In genomic region chr5:131732631-131733323, GRCm38 (mm10) we compare ENCODE assay signal across 18 mouse cellular contexts.
A peak's percentile ranks its signal among the peaks of the same experiment; 100 is the strongest.
DNase-seq lines count a peak whose midpoint lies in the region; ATAC-seq lines count a peak whose summit lies in the region.
"Had no signal": no experiment of that assay in that cellular context is flagged by ENCODE, and none has a peak within 500 bp of the region (broad histone marks: within the 10 kb centered on the region; RNA-seq: fewer than 3 reads in every experiment).

No protein-coding gene starts in this region.

- no peaks in the 10 kb centered on the region for H3K36me3 ChIP-seq in kidney, embryonic 14.5 days (ENCODE audit: control insufficient read depth, insufficient read depth, low read length)
- H3K36me3 ChIP-seq in intestine, embryonic 16.5 days (ENCODE audit: control insufficient read depth, insufficient read depth, low read length) = no peaks in the 10 kb centered on the region
- H3K36me3 ChIP-seq: forebrain, embryonic 15.5 days; heart, embryonic 13.5 days; limb, embryonic 12.5 days; liver, embryonic 15.5 days; neural tube, embryonic 15.5 days had no signal

- no peak for DNase-seq in kidney, adult 9 months
- DNase-seq in urinary bladder, postnatal 25 days (ENCODE audit: low spot score) = peak; percentile 30
- no peak for DNase-seq in urinary bladder, postnatal 10 days (ENCODE audit: low spot score)
- no peak for DNase-seq in ovary, postnatal 14 days (ENCODE audit: low spot score)
- DNase-seq: B cell, adult 2 months; cerebellum, adult 8-10 months; heart, postnatal 36 days; right cerebral cortex, postnatal 4 days had no signal

- H3K27ac ChIP-seq in kidney, embryonic 14.5 days (ENCODE audit: low read depth, low read length) = no peak overlapping the region; the same call in 1 of the 2 replicates
- H3K27ac ChIP-seq in intestine, embryonic 16.5 days (ENCODE audit: low read length) = peak overlapping the region; percentile 73
- H3K27ac ChIP-seq: forebrain, embryonic 15.5 days; heart, embryonic 13.5 days; left cerebral cortex, adult 2 months; limb, embryonic 12.5 days; liver, embryonic 15.5 days; neural tube, embryonic 15.5 days had no signal

- no peak overlapping the region for H3K9ac ChIP-seq in kidney, embryonic 14.5 days (ENCODE audit: low read depth, low read length)
- no peak overlapping the region for H3K9ac ChIP-seq in intestine, embryonic 16.5 days (ENCODE audit: low read depth, low read length)
- H3K9ac ChIP-seq: forebrain, embryonic 15.5 days; heart, embryonic 13.5 days; limb, embryonic 12.5 days; liver, embryonic 15.5 days; neural tube, embryonic 15.5 days had no signal

- no peaks in the 10 kb centered on the region for H3K9me3 ChIP-seq in kidney, embryonic 14.5 days (ENCODE audit: control insufficient read depth, low read length)
- H3K9me3 ChIP-seq in intestine, embryonic 16.5 days (ENCODE audit: control insufficient read depth, low read length) = no peaks in the 10 kb centered on the region
- H3K9me3 ChIP-seq: forebrain, embryonic 15.5 days; heart, embryonic 13.5 days; limb, embryonic 12.5 days; liver, embryonic 15.5 days; neural tube, embryonic 15.5 days had no signal

- H3K27me3 ChIP-seq in kidney, embryonic 14.5 days (ENCODE audit: control insufficient read depth, insufficient read depth, low read length) = no peaks in the 10 kb centered on the region; the same call in 1 of the 2 replicates
- no peaks in the 10 kb centered on the region for H3K27me3 ChIP-seq in intestine, embryonic 16.5 days (replicated peaks; ENCODE audit: control insufficient read depth, insufficient read depth, low read length)
- H3K27me3 ChIP-seq: forebrain, embryonic 15.5 days; heart, embryonic 13.5 days; liver, embryonic 15.5 days; neural tube, embryonic 15.5 days had no signal

- peaks cover 13% of the 10 kb centered on the region for H3K4me1 ChIP-seq in kidney, embryonic 14.5 days (ENCODE audit: control insufficient read depth, insufficient read depth, low read length)
- H3K4me1 ChIP-seq in intestine, embryonic 16.5 days (ENCODE audit: control insufficient read depth, insufficient read depth, low read length) = peaks cover 5% of the 10 kb centered on the region; the same call in 1 of the 2 replicates
- H3K4me1 ChIP-seq: liver, embryonic 15.5 days had no signal

- no peak overlapping the region for H3K4me2 ChIP-seq in kidney, embryonic 14.5 days (replicated peaks; ENCODE audit: low read depth, low read length)
- peak overlapping the region; percentile 35 for H3K4me2 ChIP-seq in intestine, embryonic 16.5 days (ENCODE audit: low read depth, low read length)
- H3K4me2 ChIP-seq: forebrain, embryonic 15.5 days; heart, embryonic 13.5 days; limb, embryonic 12.5 days; liver, embryonic 15.5 days; neural tube, embryonic 15.5 days had no signal

- 39% methylated on average over 7 of the region's 7 CpGs for WGBS in kidney, embryonic 14.5 days
- WGBS in intestine, embryonic 16.5 days = 41% methylated on average over 7 of the region's 7 CpGs

- ATAC-seq in kidney, embryonic 14.5 days (ENCODE audit: low FRiP score, low TSS enrichment) = peak; percentile 43
- ATAC-seq in intestine, embryonic 16.5 days = peak; percentile 75
- no peak for ATAC-seq in activated CD4-positive, CD25-positive, alpha-beta regulatory T cell, adult 4 months
- ATAC-seq: forebrain, embryonic 15.5 days had no signal

- H3K4me3 ChIP-seq in kidney, embryonic 14.5 days (ENCODE audit: low read length) = no peak overlapping the region
- no peak overlapping the region for H3K4me3 ChIP-seq in intestine, embryonic 16.5 days (ENCODE audit: low read length)
- H3K4me3 ChIP-seq: forebrain, embryonic 15.5 days; heart, embryonic 13.5 days; left cerebral cortex, adult 2 months; limb, embryonic 12.5 days; liver, embryonic 15.5 days; myocyte; neural tube, embryonic 15.5 days had no signal
